Mouse (Mus musculus) gastrocnemius, adult 8-10 months (tissue): Measurements from ENCODE around the gene Msi2. TPM values are rescaled to one million over a fixed set of nuclear protein-coding genes. Genes with fewer than 3 reads are reported as not detected.

Source experiments
- DNase-seq, 2 experiments: peaks; one replicate each; pipeline ENCODE4 v3.0.0; 2022; ENCODE audit warnings: low spot score in 2 of 2
- total RNA-seq, 4 experiments: library from RNA; stranded (reverse); gene quantifications; 2 replicates each; pipeline ENCODE4 v1.2.4; 2022

Msi2 gene
- total RNA-seq, 4 experiments from 2014 or later: 150 to 209 (median 176) TPM

DNA sequence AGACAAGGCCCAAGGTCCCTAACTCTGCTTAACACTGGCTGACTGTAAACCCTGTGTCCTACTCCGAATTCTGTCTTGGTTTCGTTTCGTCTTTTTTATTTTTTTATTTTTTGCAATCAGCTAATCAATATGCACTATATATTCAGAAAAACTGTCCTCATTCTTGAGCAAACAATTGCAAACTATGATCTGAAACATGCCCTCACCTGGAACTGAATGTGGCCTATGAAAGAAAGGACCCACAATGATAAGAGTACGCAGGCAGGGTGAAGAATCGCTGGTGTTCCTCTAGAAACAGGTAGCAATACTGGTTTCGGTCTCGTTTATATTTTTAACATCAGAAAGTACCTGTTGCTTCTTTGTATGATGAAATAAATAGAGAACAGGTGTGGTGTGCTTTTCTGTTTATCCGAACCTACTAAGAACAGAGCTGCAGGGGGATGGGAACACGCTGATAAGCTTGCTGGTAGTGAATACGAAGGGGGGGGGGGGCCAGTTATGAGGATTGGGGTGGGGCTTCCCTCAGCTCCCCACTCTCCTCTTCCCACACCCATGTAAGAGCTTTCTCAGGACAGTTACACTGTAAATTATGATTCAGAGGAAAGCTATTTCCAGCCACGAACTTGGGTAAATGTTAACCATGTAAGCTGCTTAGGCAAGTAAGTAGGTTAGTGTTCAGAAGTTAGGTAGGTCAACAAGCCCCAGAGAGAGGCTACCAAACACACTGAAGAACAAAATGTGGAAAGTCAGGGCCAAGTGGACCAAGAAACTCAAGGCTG, 103.6 kb downstream of the Msi2 start:
- no peak for DNase-seq

DNA sequence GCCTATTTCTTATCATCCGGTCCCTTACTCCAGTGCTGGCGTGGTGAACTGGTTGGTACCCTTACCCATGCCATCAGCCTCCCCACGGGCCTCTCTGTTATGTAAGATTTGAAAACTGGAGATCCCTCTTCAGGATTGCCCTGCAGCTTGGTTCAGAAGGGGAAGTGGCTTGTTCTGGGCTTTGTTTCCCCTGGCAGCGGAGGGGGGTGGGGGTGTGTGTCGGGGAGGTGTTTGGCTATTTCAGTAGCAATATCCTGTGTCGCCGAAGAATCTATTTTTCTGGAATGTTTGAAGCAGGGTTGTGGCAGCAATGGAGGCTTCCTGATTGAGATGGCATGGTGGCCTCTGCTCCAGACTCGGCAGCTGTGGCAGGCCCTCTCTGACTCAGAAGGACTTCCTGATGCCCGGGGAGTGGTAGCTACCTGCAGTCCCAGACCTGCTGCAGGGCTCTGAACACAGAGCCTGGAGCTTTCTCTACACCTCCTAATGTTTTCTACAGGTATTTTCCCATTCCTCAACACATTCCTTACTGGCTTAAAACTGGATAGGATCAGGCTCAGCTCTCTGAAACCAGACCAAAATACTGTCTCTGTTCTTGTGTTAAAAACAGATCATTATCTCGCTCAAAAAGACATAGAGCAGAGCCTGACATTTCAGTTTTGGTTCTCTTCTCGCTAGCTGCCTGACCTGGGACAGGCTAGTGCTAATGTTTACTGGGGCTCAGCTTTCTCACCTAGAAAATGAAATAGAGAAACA, 104.4 kb downstream of the Msi2 start:
- DNase-seq: no peak

DNA sequence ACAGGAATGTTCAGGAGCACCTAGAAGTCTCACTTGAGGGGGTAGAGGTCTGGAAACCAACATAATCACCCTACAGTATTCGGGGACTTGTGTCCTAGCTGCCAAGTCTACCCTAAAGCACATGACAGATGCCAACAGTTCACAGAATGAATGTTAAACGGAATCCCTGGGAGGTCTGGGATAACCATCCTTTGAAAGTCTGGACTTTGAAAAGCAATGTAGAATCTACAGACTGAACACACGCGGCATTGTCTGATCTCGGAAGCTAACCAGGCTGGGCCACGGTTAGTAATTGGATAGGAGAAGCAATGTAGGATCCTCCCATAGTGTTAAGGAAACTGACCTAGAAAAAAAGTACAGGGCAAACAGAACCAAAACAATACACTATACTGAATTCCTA, 105.3 kb downstream of the Msi2 start:
- DNase-seq: no peak

DNA sequence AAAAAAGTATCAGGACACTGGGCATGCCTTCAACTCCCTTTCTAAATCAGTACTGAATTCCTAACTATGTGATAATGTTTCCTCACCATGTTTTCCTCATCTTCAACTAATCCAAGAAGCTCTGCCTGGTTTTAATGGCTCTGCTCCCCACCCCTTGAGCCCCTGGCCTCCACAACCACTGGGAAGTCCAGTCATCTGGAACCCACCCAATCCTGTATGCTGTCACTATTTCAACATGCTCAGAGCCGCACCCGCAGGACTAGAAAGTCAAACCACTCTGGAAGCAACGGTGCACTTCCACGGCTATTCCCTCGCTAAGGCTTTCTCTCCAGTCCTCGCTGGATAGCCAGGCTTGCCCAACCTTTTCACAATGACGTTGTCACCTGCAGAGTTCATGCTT, 106.2 kb downstream of the Msi2 start:
- peak; percentile 48 to 50 for DNase-seq

DNA sequence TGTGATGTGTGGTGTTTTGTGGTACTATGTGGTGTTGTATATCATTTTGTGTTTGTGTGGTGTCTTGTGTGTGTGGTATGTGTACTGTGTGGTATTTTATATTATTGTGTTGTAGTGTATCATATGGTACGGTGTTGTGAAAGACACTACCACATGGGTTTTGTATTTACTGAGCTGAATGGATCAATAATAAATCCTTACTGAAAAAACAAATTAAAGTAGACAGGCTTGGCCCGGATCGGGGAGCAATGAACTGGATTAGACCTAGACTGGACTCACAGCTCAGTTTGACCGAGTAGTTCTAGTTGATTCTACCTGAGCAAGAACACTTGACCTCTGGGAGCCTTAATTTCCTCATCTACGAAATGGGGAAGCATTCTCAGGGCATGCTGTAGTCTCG, 107.5 kb downstream of the Msi2 start:
- DNase-seq: no peak

DNA sequence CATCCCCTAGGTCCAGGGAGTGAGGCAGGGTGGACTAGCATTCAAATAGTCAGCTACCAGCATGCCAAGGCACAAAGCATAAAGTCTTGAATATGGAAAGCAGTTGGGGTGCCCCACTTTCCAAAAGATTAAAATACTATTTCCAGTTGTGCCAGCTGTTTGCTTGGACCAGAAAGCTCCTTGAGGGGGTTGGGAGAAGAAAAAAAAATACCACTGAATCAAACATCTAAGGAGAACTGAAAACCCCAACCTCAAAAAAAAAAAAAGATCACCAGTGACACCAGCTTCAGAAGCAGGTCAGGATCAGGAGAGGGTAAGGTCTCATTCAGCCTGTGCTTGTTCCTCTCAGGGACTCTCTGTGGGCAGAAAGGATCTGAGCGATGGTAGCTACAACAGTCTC, 108.2 kb downstream of the Msi2 start:
- no peak for DNase-seq

DNA sequence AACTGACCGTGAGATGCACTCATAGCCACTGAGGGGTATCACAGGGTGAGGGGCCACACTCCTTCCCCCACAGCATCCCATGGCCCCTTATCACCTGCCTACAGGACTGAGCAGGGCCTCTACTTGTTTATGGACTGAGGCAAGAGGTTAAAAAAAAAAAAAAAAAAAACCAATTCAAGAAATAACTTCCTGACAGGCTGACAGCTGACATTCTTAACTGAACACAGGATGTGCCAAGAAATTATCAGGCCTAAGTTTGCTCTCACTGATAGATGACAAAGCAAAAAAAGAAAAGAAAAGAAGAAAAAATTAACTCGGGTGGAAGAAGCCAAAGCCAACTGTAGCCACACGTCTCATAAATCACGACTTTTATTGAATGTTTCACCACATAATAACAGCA, 109.7 kb downstream of the Msi2 start:
- DNase-seq: no peak

DNA sequence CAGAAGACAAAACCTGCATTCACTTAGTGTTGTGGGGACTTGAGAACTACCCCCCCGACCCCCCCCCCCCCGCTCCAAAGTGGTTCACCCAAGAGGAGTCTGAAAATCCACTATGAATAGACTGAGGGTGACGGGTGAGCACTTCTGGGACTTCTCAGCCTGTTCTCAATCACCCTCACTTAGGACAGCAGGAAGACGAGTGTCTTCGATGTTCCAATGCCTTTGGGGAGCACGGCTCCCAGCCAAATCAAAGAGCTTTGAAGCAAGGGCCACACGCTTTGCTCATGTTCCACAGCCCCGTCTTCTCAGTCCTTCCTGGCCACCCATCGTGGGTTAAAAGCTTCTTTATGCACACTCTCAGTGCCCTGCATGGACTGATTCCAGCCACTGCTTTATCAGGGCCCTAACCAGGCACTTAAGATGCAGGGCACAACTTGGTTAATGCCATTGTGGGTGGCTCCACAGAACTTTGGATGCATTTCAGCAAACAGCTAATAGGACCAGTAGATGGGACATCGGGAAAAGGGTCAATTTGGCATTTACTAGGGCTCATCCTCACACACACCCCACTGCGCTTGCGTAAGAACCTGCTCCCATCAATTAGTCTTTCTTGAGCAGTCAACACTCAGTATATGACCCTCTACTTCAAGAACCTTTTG, 110.5 kb downstream of the Msi2 start:
- no peak for DNase-seq

DNA sequence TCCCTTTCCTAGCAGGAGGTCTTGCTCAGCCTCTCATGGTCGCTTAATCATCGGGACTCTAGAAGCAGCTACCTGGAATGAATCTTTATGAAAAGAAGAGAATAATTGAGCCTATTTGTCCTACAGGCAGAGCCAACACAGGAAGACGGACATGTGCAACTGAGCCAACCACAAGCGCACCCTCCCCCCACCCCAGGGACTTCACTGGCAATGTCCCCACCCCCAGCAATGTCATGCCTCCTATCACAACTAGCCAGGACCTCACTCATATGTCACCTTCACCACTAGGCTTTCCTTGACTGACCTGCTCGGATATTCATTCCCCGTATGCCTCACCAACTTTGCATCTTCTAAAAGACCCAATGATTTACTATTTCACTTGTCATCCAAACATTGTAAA, 112.5 kb downstream of the Msi2 start:
- DNase-seq: no peak

DNA sequence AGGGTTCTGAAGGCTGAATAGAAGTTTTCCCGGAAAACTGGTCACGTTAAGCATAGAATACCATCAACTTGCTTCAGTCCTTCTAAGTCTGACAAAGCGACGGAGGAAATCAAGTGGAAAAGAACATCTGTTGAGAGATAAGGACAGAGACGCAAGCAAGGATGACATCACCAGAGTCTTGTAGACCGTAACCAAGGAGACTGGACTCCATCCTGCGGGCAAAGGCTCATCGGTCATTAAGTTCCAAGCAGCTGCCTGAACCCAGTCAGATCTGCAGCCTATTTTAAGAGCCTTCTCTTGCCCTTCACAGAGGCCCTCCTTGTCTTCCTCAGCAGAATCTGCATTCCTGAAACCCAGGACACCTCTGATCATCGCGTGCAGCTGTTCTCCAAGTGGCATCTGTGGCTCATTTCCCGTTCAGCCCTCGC, 113.2 kb downstream of the Msi2 start:
- DNase-seq: peak in 1 of 2 experiments; percentile 36

DNA sequence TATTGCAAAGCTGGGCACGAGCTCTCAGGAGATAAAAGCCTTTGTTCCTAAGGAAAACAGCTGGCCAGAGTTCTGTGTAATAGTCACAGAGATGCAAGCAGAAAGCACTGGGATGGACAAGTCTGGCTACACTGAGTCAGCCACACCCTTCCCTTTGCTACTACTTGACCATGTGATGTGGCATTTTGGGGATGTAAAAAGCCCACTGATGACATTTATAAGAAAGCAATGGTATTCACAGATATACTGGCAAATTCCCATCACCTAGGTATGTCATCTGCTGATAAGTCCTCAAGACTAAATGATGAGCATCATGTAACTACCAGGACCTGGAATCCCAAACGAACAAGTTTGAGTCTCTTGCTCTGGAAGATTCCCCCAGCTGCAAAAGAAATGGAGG, 113.7 kb downstream of the Msi2 start:
- DNase-seq: no peak

DNA sequence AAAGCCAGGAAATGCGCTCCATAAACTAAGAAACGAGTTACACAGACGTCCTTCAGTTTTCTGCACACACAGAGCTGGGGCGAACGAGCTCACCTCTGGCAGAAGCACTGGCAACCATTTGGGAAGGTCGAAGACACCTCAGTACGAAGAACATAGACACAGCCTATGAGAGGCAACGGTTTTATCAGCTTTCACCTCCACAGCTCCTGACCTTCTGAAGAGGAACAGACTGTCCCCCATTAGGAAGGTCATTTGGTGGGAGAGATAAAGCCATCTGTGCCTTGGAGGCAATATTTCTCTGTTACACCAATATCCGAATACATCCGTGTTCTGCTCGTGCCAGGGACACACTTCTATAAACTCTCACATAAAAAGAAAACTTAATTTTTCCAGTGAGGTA, 114.9 kb downstream of the Msi2 start:
- DNase-seq: no peak

DNA sequence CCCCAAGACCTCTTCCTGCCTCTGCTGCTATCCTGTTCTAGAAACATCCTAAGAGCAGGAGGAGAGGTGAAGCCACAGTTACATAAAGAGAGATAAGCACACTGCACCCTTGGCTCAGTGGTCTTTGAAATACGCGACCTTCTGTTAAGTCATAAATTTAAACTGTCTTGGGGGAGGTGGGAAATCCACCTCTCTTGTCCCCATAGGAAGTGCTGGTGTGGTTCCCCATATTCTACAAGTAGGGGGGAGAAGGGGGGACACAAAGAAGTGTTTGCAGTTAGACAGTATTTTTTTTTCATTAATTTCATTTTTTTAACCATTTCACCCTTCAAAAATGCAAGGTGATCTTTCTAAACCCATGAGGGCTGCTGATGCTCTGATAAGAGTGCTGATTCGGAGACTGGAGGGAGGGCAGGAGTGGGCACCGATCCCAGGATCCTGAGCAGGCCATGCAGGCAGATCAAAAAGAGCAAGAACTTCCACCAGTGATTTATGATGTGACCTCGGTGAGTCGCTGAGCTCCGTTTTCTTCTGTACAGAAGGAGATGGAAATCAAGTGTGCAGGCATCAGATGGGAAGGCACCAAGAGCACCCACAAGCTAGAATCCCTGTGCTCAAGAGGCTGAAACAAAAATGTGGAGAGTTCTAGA, 115.7 kb downstream of the Msi2 start:
- no peak for DNase-seq

DNA sequence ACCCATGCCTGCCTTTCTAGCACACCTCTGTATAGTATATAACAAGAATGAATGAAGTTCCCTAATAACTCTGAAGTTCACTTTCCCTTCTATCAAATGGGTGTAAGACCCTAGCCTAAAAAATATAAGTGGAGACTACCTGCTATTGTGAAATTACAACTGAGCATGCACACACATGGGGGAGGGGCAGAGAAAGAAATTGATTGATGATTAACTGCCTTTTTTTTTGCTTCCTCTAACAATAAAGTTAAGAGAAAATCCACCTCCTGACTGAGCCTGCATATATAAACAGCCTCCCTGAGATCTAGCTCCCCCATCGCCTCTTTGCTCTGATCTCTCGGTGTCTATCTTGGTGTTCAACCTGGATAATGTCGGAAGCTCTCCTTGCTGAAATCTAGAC, 118.1 kb downstream of the Msi2 start:
- no peak for DNase-seq

DNA sequence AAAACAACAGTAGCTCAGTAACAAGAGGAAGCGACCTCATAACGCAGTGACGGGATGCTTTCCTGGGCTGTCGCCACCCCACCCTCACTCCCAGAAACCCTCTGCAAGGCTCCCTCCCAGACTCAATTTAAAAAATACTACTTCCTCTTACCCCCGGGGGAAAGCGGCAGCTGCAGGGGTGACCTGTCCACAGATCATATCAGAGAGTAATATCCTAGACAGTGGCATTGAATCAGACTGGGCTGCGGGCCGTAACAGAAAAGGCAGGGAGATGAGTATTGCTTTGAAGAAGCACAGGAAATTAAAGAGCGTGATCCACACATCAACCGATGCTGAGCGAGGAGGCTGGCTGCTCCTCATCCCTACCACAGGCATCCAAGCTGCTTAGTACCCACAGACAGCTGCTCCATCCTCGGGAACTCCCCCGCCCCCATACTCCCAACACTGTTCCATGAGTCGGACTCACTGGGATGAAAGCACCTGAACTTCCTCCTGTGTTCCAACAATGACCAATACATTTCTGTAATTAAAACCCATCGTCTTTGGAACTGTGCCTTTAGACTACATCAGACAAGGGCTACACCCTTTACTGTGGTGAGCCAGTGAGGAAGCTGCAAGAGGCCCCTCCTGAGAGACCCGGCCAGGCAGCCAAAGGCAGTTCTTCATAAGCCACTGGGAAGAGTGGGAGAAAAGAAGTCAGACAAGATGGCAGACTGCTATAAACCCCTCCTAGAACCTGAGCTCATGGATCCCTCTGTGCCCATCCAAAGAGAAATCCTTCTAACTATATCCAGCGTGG, 118.8 kb downstream of the Msi2 start:
- no peak for DNase-seq

DNA sequence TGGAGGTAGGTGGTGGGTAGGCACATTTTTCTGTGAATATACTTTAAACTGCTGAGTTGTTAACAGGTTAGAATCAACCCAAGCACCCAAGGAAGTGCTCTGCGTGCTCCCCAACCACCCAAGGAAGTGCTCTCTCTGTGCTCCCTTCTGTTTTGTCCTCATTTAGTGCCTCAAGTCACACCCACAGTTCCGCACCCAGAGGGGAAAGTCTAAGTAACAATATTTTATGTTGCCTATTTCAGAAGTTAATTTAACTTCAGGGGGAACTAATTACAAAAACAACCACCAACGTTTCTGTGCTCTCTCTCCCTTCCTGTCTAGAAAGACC, 119.5 kb downstream of the Msi2 start:
- DNase-seq: no peak

DNA sequence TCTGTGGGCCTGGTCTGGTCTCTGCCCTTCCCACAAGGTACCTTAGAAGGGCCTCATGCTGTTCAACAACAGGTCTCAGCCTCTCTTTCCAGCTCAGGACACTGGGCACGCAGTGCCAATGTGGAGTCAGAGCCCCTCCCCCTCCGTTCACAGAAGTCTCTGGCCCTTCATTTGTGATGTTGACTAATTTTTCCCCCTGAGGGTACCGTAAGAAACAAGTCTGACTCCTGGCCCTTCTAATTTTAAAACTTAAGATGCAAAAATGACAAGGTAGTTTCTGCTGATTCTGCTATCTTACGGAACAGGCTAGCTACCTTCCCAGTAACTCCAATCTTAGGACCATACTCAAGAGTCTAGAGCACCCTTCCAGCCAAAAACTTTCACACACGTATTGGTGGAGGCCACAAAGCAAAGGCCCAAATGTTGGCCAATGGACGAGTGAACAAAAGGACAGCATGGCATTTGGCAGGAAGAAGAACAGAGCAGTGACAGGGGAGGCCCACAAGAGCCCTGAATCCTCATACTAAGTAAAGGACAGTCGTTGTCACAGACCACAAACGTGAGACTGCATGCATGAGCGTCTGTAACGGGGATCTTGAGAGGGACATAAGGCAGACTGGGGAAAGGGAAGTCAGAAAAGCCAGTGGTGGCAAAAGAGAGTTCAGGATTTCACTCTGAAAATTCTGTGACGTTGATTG, 120.0 kb downstream of the Msi2 start:
- no peak for DNase-seq

DNA sequence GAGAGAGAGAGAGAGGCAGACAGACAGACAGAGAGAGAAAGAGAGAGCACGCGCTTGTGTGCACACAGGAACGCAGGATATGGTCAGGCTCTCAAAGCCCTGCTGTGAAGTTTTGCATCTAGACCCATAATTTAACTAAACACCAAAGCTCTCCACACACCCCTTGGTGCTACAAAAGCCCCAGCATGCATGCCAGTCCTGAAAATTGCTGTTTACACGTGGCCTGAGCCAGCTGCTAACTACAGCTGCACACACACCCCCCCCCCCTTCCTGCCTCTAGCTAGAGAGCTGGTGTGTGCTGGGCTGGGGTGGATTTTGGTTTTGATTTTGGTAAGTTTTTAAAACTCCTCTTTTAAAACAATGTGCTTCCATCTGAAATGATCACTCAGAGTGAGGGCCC, 122.7 kb downstream of the Msi2 start:
- no peak for DNase-seq

DNA sequence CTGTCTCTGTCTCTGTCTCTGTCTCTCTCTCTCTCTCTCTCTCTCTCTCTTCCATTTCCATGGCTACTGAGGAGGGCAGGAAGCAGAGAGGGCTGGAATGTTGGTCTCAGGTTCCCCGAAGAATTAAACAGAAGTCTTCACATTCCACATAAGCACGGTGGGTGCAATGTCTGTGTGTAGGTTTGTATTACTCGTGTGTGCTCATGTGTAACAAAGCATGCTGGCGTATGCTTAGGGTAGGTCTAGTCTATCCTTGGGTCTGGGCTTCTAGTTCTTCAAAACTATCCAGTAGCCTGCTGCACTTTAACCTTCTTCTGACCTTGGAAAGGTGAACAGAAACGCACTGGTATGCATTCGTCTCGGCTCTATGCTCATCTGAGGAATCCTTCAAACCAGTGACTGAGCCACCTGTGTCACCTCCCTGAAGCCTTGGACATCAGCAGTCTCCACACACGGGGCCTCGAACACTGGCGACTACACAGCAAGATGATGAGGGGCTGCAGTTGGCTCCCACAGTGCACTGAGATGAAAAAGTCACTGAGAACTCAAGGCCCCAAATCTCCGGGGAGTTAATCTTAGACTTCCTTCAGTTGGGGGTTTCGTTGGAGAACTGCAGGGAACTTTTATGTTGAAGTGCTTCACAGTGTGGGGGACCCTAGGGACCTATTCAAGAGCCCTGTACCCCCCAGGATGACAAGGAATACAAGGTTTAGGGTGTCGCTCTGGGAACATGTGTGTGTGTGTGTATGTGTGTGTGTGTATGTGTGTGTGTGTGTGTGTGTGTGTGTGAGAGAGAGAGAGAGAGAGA, 123.3 kb downstream of the Msi2 start:
- DNase-seq: no peak

DNA sequence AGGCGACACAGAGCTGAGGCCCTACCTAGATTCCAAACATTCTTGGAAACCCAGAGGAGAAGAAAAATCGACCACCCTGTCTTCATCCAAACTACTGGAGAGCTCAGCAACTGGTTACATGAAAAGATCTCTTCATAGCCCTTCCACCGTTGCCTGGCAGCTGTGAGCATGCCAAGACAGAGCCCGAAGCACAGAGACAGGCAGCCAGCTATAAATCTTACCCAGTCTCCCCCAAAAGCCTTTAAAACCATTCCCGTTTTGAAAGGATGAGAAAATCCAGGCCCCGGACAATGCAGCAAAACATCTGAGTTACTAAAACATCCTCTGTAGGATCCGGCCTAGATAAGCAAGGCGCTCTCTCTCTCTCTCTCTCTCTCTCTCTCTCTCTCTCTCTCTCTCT, 124.3 kb downstream of the Msi2 start:
- no peak for DNase-seq
